Mouse (Mus musculus): Measurements from ENCODE around the gene Pkdrej.
"Not testable (repeated sequence)": the region's sequence is repeated elsewhere in the genome, so short reads cannot be mapped to it uniquely, and the experiment has no call there.

The Pkdrej gene

GRCm38 (mm10) chr15:85810806-85811521, 10.6 kb downstream of the Pkdrej start:
- no peak for DNase-seq (ENCODE audit: extremely low read depth, insufficient read length, low spot score)

GRCm38 (mm10) chr15:85810462-85810805, 11.1 kb downstream of the Pkdrej start:
- no peak for DNase-seq (ENCODE audit: extremely low read depth, insufficient read length, low spot score)

- no peak for DNase-seq (ENCODE audit: extremely low read depth, insufficient read length, low spot score)
Measured at GRCm38 (mm10) chr15:85809091-85809490, 12.4 kb downstream of the Pkdrej start.

GRCm38 (mm10) chr15:85808434-85808833, 13.1 kb downstream of the Pkdrej start:
- no peak for DNase-seq (ENCODE audit: extremely low read depth, insufficient read length, low spot score)

GRCm38 (mm10) chr15:85808031-85808430, 13.5 kb downstream of the Pkdrej start:
- no peak for DNase-seq (ENCODE audit: extremely low read depth, insufficient read length, low spot score)

- DNase-seq (ENCODE audit: extremely low read depth, insufficient read length, low spot score), result no peak
Measured at GRCm38 (mm10) chr15:85807404-85807803, 14.1 kb downstream of the Pkdrej start.

GRCm38 (mm10) chr15:85806886-85807285, 14.6 kb downstream of the Pkdrej start:
- DNase-seq (ENCODE audit: extremely low read depth, insufficient read length, low spot score), result no peak

GRCm38 (mm10) chr15:85802931-85803330, 18.6 kb downstream of the Pkdrej start:
- DNase-seq (ENCODE audit: extremely low read depth, insufficient read length, low spot score), result no peak

GRCm38 (mm10) chr15:85798676-85799075, 22.9 kb downstream of the Pkdrej start:
- DNase-seq (ENCODE audit: extremely low read depth, insufficient read length, low spot score), result no peak

- DNase-seq (ENCODE audit: extremely low read depth, insufficient read length, low spot score), result no peak
Measured at GRCm38 (mm10) chr15:85795516-85795915, 26.0 kb downstream of the Pkdrej start.

- DNase-seq (ENCODE audit: extremely low read depth, insufficient read length, low spot score), result no peak
Measured at GRCm38 (mm10) chr15:85792819-85793218, 28.7 kb downstream of the Pkdrej start.

- DNase-seq (ENCODE audit: extremely low read depth, insufficient read length, low spot score), result no peak
Measured at GRCm38 (mm10) chr15:85791449-85791848, 30.1 kb downstream of the Pkdrej start.

- no peak for DNase-seq (ENCODE audit: extremely low read depth, insufficient read length, low spot score)
Measured at GRCm38 (mm10) chr15:85788633-85789032, 32.9 kb downstream of the Pkdrej start.

GRCm38 (mm10) chr15:85788051-85788450, 33.5 kb downstream of the Pkdrej start:
- DNase-seq (ENCODE audit: extremely low read depth, insufficient read length, low spot score), result no peak

GRCm38 (mm10) chr15:85787482-85787881, 34.1 kb downstream of the Pkdrej start:
- DNase-seq (ENCODE audit: extremely low read depth, insufficient read length, low spot score), result no peak

- no peak for DNase-seq (ENCODE audit: extremely low read depth, insufficient read length, low spot score)
Measured at GRCm38 (mm10) chr15:85786711-85787110, 34.8 kb downstream of the Pkdrej start.

- no peak for DNase-seq (ENCODE audit: extremely low read depth, insufficient read length, low spot score)
Measured at GRCm38 (mm10) chr15:85784341-85784740, 37.2 kb downstream of the Pkdrej start.

GRCm38 (mm10) chr15:85783146-85783545, 38.4 kb downstream of the Pkdrej start:
- DNase-seq (ENCODE audit: extremely low read depth, insufficient read length, low spot score), result no peak

- DNase-seq (ENCODE audit: extremely low read depth, insufficient read length, low spot score), result not testable (repeated sequence)
Measured at GRCm38 (mm10) chr15:85778891-85779290, 42.6 kb downstream of the Pkdrej start.

GRCm38 (mm10) chr15:85776771-85777170, 44.8 kb downstream of the Pkdrej start:
- no peak for DNase-seq (ENCODE audit: extremely low read depth, insufficient read length, low spot score)

- no peak for DNase-seq (ENCODE audit: extremely low read depth, insufficient read length, low spot score)
Measured at GRCm38 (mm10) chr15:85776241-85776640, 45.3 kb downstream of the Pkdrej start.

GRCm38 (mm10) chr15:85775001-85775400, 46.5 kb downstream of the Pkdrej start:
- DNase-seq (ENCODE audit: extremely low read depth, insufficient read length, low spot score), result no peak

- DNase-seq (ENCODE audit: extremely low read depth, insufficient read length, low spot score), result no peak
Measured at GRCm38 (mm10) chr15:85774419-85774818, 47.1 kb downstream of the Pkdrej start.
